In genomic region chr11:75540710-75541581, GRCm38 (mm10) we compare ENCODE assay signal across 8 mouse cellular contexts. TPM values are rescaled to one million over a fixed set of nuclear protein-coding genes. Genes with fewer than 3 reads are reported as not detected.
DNase-seq lines count a peak whose midpoint lies in the region; ATAC-seq and TF ChIP-seq lines count a peak whose summit lies in the region.
"Had no signal": no experiment of that assay in that cellular context is flagged by ENCODE, and none has a peak within 500 bp of the region (broad histone marks: within the 10 kb centered on the region; RNA-seq: fewer than 3 reads in every experiment).

No protein-coding gene starts in this region.

- 69% methylated on average over 19 of the region's 19 CpGs for WGBS in kidney, postnatal 0 days
- 72% methylated on average over 19 of the region's 19 CpGs for WGBS in kidney, embryonic 14.5 days
- WGBS in forebrain, postnatal 0 days = 60% methylated on average over 19 of the region's 19 CpGs
- WGBS in macrophage (ENCODE audit: missing documents) = 42% methylated on average over 19 of the region's 19 CpGs

- peak; percentile 73 for ATAC-seq in kidney, postnatal 0 days (replicated peaks; ENCODE audit: low FRiP score, low read depth)
- no peak for ATAC-seq in kidney, embryonic 14.5 days (ENCODE audit: low FRiP score, low TSS enrichment)
- peak; percentile 72 for ATAC-seq in forebrain, postnatal 0 days

- 0 out of 2 replicates have a peak, but pooled peaks cover 2% of the 10 kb centered on the region for H3K36me3 ChIP-seq in kidney, postnatal 0 days (ENCODE audit: insufficient read depth, low read length)
- no peaks in the 10 kb centered on the region for H3K36me3 ChIP-seq in kidney, embryonic 14.5 days (ENCODE audit: control insufficient read depth, insufficient read depth, low read length)
- H3K36me3 ChIP-seq in forebrain, postnatal 0 days (ENCODE audit: insufficient read depth) = peaks cover 10% of the 10 kb centered on the region; the same call in 1 of the 2 replicates
- H3K36me3 ChIP-seq in macrophage (ENCODE audit: inconsistent target) = peaks cover 44% of the 10 kb centered on the region
- H3K36me3 ChIP-seq: embryonic facial prominence, embryonic 13.5 days had no signal

- H3K9me3 ChIP-seq in kidney, postnatal 0 days (replicated peaks; ENCODE audit: low read length) = no peaks in the 10 kb centered on the region
- no peaks in the 10 kb centered on the region for H3K9me3 ChIP-seq in kidney, embryonic 14.5 days (ENCODE audit: control insufficient read depth, low read length)
- H3K9me3 ChIP-seq in forebrain, postnatal 0 days (ENCODE audit: low read length) = no peaks in the 10 kb centered on the region
- H3K9me3 ChIP-seq: embryonic facial prominence, embryonic 13.5 days had no signal

- no peak overlapping the region for H3K4me3 ChIP-seq in kidney, postnatal 0 days (replicated peaks; ENCODE audit: low read depth, low read length)
- H3K4me3 ChIP-seq in kidney, embryonic 14.5 days (ENCODE audit: low read length) = no peak overlapping the region
- no peak overlapping the region for H3K4me3 ChIP-seq in forebrain, postnatal 0 days (ENCODE audit: low read depth, low read length)
- H3K4me3 ChIP-seq in macrophage (ENCODE audit: inconsistent target) = no peak overlapping the region
- H3K4me3 ChIP-seq: embryonic facial prominence, embryonic 13.5 days had no signal

- H3K27me3 ChIP-seq in kidney, postnatal 0 days (ENCODE audit: insufficient read depth, low read length) = no peaks in the 10 kb centered on the region
- no peaks in the 10 kb centered on the region for H3K27me3 ChIP-seq in kidney, embryonic 14.5 days (ENCODE audit: control insufficient read depth, insufficient read depth, low read length)
- no peaks in the 10 kb centered on the region for H3K27me3 ChIP-seq in forebrain, postnatal 0 days (ENCODE audit: insufficient read depth, low read length)
- H3K27me3 ChIP-seq: embryonic facial prominence, embryonic 13.5 days had no signal

- peaks cover 16% of the 10 kb centered on the region; the same call in 1 of the 2 replicates for H3K4me1 ChIP-seq in kidney, postnatal 0 days (replicated peaks; ENCODE audit: insufficient read depth, low read length)
- H3K4me1 ChIP-seq in kidney, embryonic 14.5 days (ENCODE audit: control insufficient read depth, insufficient read depth, low read length) = peaks cover 12% of the 10 kb centered on the region
- H3K4me1 ChIP-seq in forebrain, postnatal 0 days (ENCODE audit: insufficient read depth) = no peaks in the 10 kb centered on the region; the same call in 1 of the 2 replicates

- H3K27ac ChIP-seq in kidney, postnatal 0 days = peak overlapping the region; percentile 47; the same call in 1 of the 2 replicates
- no peak overlapping the region for H3K27ac ChIP-seq in kidney, embryonic 14.5 days (ENCODE audit: low read depth, low read length)
- H3K27ac ChIP-seq in forebrain, postnatal 0 days (ENCODE audit: low read depth, low read length) = peak overlapping the region; percentile 60
- H3K27ac ChIP-seq in macrophage = peak overlapping the region; percentile 88
- H3K27ac ChIP-seq: embryonic facial prominence, embryonic 13.5 days had no signal

- TF ChIP-seq CTCF in kidney, postnatal 0 days (IDR thresholded peaks at IDR 0.05; ENCODE audit: low read depth) = no peak
- peak; percentile 13; the same call in 1 of the 2 replicates for TF ChIP-seq CTCF in forebrain, postnatal 0 days (IDR thresholded peaks at IDR 0.05; ENCODE audit: low read depth)

- no peak overlapping the region for H3K9ac ChIP-seq in kidney, postnatal 0 days (ENCODE audit: low read depth, low read length)
- H3K9ac ChIP-seq in kidney, embryonic 14.5 days (ENCODE audit: low read depth, low read length) = no peak overlapping the region
- H3K9ac ChIP-seq in forebrain, postnatal 0 days = no peak overlapping the region
- H3K9ac ChIP-seq: embryonic facial prominence, embryonic 13.5 days had no signal

- no peak for DNase-seq in kidney, postnatal 0 days (ENCODE audit: low spot score)
- DNase-seq in T-cell, adult 2 months (ENCODE audit: low spot score) = peak; percentile 43
- DNase-seq in forebrain, postnatal 0 days = peak; percentile 72
- no peak for DNase-seq in adrenal gland, adult (ENCODE audit: inconsistent age in 2 of 2, low spot score in 1 of 2)
- DNase-seq in left cerebral cortex, adult 8-10 months (ENCODE audit: low spot score in 2 of 2) = no peak

- no peak overlapping the region for H3K4me2 ChIP-seq in kidney, postnatal 0 days (ENCODE audit: low read length)
- H3K4me2 ChIP-seq in kidney, embryonic 14.5 days (replicated peaks; ENCODE audit: low read depth, low read length) = no peak overlapping the region
- H3K4me2 ChIP-seq in forebrain, postnatal 0 days (ENCODE audit: low read depth) = no peak overlapping the region
- H3K4me2 ChIP-seq: embryonic facial prominence, embryonic 13.5 days had no signal

- H3K79me2 ChIP-seq in macrophage (ENCODE audit: inconsistent target) = peaks cover 100% of the 10 kb centered on the region

RNA-seq across cellular contexts. Expression of gene Slc43a2, which starts 9.5 kb away (rescaled TPM):
- polyA plus RNA-seq in kidney, postnatal 0 days (2015; fragmentation: Nextera tagmentation; extraction: Ambion mirVana) = 16.6 and 19.1 TPM in 2 replicates
- 3.5 and 6.0 TPM in 2 replicates for polyA plus RNA-seq in kidney, embryonic 14.5 days (2014; fragmentation: Nextera tagmentation; extraction: Ambion mirVana)
- total RNA-seq in forebrain, postnatal 0 days (2014; rRNA removed) = 16.5 and 24.0 TPM in 2 replicates
- polyA plus RNA-seq in forebrain, postnatal 0 days (2015; fragmentation: Nextera tagmentation; extraction: Ambion mirVana) = 10.4 and 14.1 TPM in 2 replicates
- 1,000 to 10,000 TPM in 1 of 26 experiments, 100 to 1,000 TPM in 23, 10 to 100 TPM in 2; 27.0 to 1,006 (median 669) TPM for total RNA-seq in macrophage (2018; cell fraction: chromatin; rRNA removed)
- 100 to 1,000 TPM; 216 to 691 (median 376) TPM for total RNA-seq in macrophage (2018; cell fraction: cytosol; rRNA removed)
- 1,000 to 10,000 TPM in 2 of 26 experiments, 100 to 1,000 TPM in 24; 102 to 1,167 (median 672) TPM for total RNA-seq in macrophage (2018; cell fraction: nucleus; rRNA removed)
- polyA plus RNA-seq in macrophage (2018) = 250 to 450 TPM (median 359 TPM) in 3 replicates
- total RNA-seq in left cerebral cortex, adult 8-10 months (2022) = 10 to 100 TPM; 45.5 to 58.2 (median 52.2) TPM

RNA-seq across cellular contexts. Expression of gene Scarf1, which starts 27.6 kb away (rescaled TPM):
- 13.6 and 14.4 TPM in 2 replicates for polyA plus RNA-seq in kidney, postnatal 0 days (2015; fragmentation: Nextera tagmentation; extraction: Ambion mirVana)
- polyA plus RNA-seq in kidney, embryonic 14.5 days (2014; fragmentation: Nextera tagmentation; extraction: Ambion mirVana) = 10.0 TPM in 2 replicates
- total RNA-seq in forebrain, postnatal 0 days (2014; rRNA removed) = 4.0 and 4.5 TPM in 2 replicates
- 3.1 and 3.5 TPM in 2 replicates for polyA plus RNA-seq in forebrain, postnatal 0 days (2015; fragmentation: Nextera tagmentation; extraction: Ambion mirVana)
- total RNA-seq in macrophage (2018; cell fraction: chromatin; rRNA removed) = 10 to 100 TPM; 12.1 to 48.5 (median 29.0) TPM
- total RNA-seq in macrophage (2018; cell fraction: cytosol; rRNA removed) = 10 to 100 TPM in 24 of 26 experiments, 1 to 10 TPM in 2; 8.5 to 34.5 (median 14.6) TPM
- total RNA-seq in macrophage (2018; cell fraction: nucleus; rRNA removed) = 10 to 100 TPM; 17.7 to 87.3 (median 37.1) TPM
- polyA plus RNA-seq in macrophage (2018) = 8.6 to 19.0 TPM (median 16.2 TPM) in 3 replicates
- total RNA-seq in left cerebral cortex, adult 8-10 months (2022) = 1 to 10 TPM; 1.6 to 1.9 (median 1.7) TPM

RNA-seq across cellular contexts. Expression of gene Rilp, which starts 31.1 kb away (rescaled TPM):
- polyA plus RNA-seq in kidney, postnatal 0 days (2015; fragmentation: Nextera tagmentation; extraction: Ambion mirVana) = 4.2 and 4.5 TPM in 2 replicates
- 0.51 and 0.97 TPM in 2 replicates for polyA plus RNA-seq in kidney, embryonic 14.5 days (2014; fragmentation: Nextera tagmentation; extraction: Ambion mirVana)
- 0.67 and 1.6 TPM in 2 replicates for total RNA-seq in forebrain, postnatal 0 days (2014; rRNA removed)
- 2.9 and 4.9 TPM in 2 replicates for polyA plus RNA-seq in forebrain, postnatal 0 days (2015; fragmentation: Nextera tagmentation; extraction: Ambion mirVana)
- total RNA-seq in macrophage (2018; cell fraction: chromatin; rRNA removed) = 10 to 100 TPM in 15 of 26 experiments, 1 to 10 TPM in 11; 3.7 to 22.4 (median 10.8) TPM
- total RNA-seq in macrophage (2018; cell fraction: cytosol; rRNA removed) = 1 to 10 TPM; 4.2 to 7.6 (median 6.1) TPM
- 10 to 100 TPM in 9 of 26 experiments, 1 to 10 TPM in 17; 3.4 to 18.3 (median 7.3) TPM for total RNA-seq in macrophage (2018; cell fraction: nucleus; rRNA removed)
- polyA plus RNA-seq in macrophage (2018) = 6.6 to 7.4 TPM (median 7.1 TPM) in 3 replicates
- total RNA-seq in left cerebral cortex, adult 8-10 months (2022) = 1 to 10 TPM; 1.7 to 2.4 (median 2.1) TPM
- polyA plus RNA-seq: embryonic facial prominence, embryonic 13.5 days had no signal

RNA-seq across cellular contexts. Expression of gene Pitpna, which starts 47.0 kb away (rescaled TPM):
- 68.9 and 69.8 TPM in 2 replicates for polyA plus RNA-seq in kidney, postnatal 0 days (2015; fragmentation: Nextera tagmentation; extraction: Ambion mirVana)
- polyA plus RNA-seq in kidney, embryonic 14.5 days (2014; fragmentation: Nextera tagmentation; extraction: Ambion mirVana) = 78.2 and 99.5 TPM in 2 replicates
- total RNA-seq in forebrain, postnatal 0 days (2014; rRNA removed) = 83.0 and 95.7 TPM in 2 replicates
- 85.8 and 101 TPM in 2 replicates for polyA plus RNA-seq in forebrain, postnatal 0 days (2015; fragmentation: Nextera tagmentation; extraction: Ambion mirVana)
- total RNA-seq in macrophage (2018; cell fraction: chromatin; rRNA removed) = 100 to 1,000 TPM in 25 of 26 experiments, 10 to 100 TPM in 1; 81.1 to 352 (median 282) TPM
- total RNA-seq in macrophage (2018; cell fraction: cytosol; rRNA removed) = 100 to 1,000 TPM; 242 to 357 (median 310) TPM
- total RNA-seq in macrophage (2018; cell fraction: nucleus; rRNA removed) = 100 to 1,000 TPM in 25 of 26 experiments, 10 to 100 TPM in 1; 98.7 to 332 (median 234) TPM
- 282 to 582 TPM (median 340 TPM) in 3 replicates for polyA plus RNA-seq in macrophage (2018)
- total RNA-seq in left cerebral cortex, adult 8-10 months (2022) = 100 to 1,000 TPM; 300 to 319 (median 307) TPM

RNA-seq across cellular contexts. Expression of gene Prpf8, which starts 54.3 kb away (rescaled TPM):
- 36.3 and 36.6 TPM in 2 replicates for polyA plus RNA-seq in kidney, postnatal 0 days (2015; fragmentation: Nextera tagmentation; extraction: Ambion mirVana)
- 56.4 and 103 TPM in 2 replicates for polyA plus RNA-seq in kidney, embryonic 14.5 days (2014; fragmentation: Nextera tagmentation; extraction: Ambion mirVana)
- total RNA-seq in forebrain, postnatal 0 days (2014; rRNA removed) = 89.0 and 120 TPM in 2 replicates
- 25.6 and 27.9 TPM in 2 replicates for polyA plus RNA-seq in forebrain, postnatal 0 days (2015; fragmentation: Nextera tagmentation; extraction: Ambion mirVana)
- total RNA-seq in macrophage (2018; cell fraction: chromatin; rRNA removed) = 10 to 100 TPM; 28.3 to 79.8 (median 59.2) TPM
- total RNA-seq in macrophage (2018; cell fraction: cytosol; rRNA removed) = 10 to 100 TPM; 46.5 to 98.0 (median 75.5) TPM
- 100 to 1,000 TPM in 4 of 26 experiments, 10 to 100 TPM in 22; 41.5 to 126 (median 76.1) TPM for total RNA-seq in macrophage (2018; cell fraction: nucleus; rRNA removed)
- 72.5 to 92.1 TPM (median 86.0 TPM) in 3 replicates for polyA plus RNA-seq in macrophage (2018)
- 100 to 1,000 TPM; 138 to 159 (median 149) TPM for total RNA-seq in left cerebral cortex, adult 8-10 months (2022)

Comparison
In these comparisons a context has a peak if more than half of its experiments do, and no peak if none do; other contexts are left out.
1. DNase-seq: peak in T-cell, adult 2 months (single experiment) and forebrain, postnatal 0 days (single experiment); none in kidney, postnatal 0 days (single experiment), adrenal gland, adult (0 of 2) and left cerebral cortex, adult 8-10 months (0 of 2).
2. RNA of gene Slc43a2, which starts 9.5 kb away (polyA plus RNA-seq): 250 to 450 TPM in macrophage; 16.6 to 19.1 TPM in kidney, postnatal 0 days, 10.4 to 14.1 TPM in forebrain, postnatal 0 days and 3.5 to 6.0 TPM in kidney, embryonic 14.5 days; every median in the first group is over 10 times any median in the second.